Mouse (Mus musculus) kidney, adult 8-10 months (tissue): ENCODE data around the gene Rab15.

ENCODE experiments used
- DNase-seq, 2 experiments: peaks; one replicate each; pipeline ENCODE4 v3.0.0; 2022

The Rab15 gene

DNA sequence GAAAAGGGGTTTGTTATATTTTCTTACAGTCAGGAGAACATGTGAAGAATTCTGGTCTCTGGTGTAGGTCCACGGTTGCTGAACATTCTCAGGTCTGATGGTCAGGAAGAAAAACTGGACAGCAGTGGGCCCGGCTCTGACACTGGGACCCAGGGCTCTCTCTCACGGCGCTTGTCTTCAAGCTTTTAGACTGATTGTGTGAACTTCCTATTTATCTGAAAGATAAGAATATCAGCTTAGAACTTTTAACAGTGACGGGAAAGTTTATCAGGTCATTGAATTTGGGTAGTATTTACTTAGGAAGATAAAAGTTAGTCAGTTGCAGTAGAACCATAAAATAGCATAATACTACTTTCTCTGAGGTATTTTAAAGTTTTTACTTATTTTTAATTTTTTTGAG lies 45.8 kb downstream of the Rab15 start:
- no peak for DNase-seq

DNA sequence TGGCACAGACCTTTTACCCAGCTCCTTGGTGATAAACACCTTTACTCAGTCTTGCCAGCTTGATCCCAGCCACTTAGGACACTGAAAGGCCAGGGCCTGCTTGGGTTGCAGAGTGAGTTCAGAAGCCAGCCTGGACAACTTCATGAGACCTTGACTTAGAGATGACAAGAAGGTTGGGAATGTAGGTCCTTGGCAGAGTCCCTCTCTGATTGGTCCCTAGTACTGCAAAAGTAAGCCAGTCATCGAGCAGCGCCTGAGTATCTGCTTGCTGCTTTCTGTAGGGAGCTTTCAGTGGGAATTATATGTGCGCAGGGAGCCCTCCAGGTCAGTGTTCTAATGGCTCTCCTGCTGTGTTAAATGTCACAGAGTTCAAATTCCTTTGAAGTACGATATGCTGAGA lies 47.6 kb downstream of the Rab15 start:
- DNase-seq = no peak

- DNase-seq = no peak
Measured at GRCm38 (mm10) chr12:76774652-76775051, 48.1 kb downstream of the Rab15 start.

GRCm38 (mm10) chr12:76771540-76771939 lies 51.2 kb downstream of the Rab15 start:
- no peak for DNase-seq

GRCm38 (mm10) chr12:76770841-76771500 lies 51.7 kb downstream of the Rab15 start:
- DNase-seq = no peak

- DNase-seq = no peak
Measured at GRCm38 (mm10) chr12:76765901-76766630, 56.6 kb downstream of the Rab15 start.

DNA sequence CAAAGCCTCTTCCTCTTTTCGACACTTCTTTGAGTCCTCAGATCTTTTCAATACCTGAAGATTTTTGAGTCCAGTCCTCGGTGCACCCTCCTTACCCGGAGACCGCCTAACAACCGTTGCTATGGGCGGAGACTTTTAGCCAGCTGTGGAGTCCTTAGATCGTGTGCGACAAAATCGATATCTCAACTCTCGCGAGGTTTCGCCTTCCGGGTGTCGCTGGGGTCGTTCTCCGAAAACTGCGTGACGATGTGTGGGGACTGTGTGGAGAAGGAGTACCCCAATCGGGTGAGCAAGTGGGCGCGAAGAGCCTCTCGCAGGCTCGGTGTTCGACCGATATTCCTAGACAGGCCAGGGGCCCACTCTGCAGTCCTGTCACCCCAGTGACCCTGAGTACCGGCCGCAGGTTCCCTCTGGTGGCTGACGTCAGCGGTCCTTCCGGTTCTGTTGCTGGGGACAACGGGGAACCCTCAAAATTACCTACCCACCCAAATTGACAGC lies 57.3 kb downstream of the Rab15 start, which contains the start of the genes Churc1 and Fntb:
Gene Churc1 (plus strand): TSS at position 185 of the 498 bp plus-strand sequence.
Gene Fntb (plus strand): TSS at position 236 of the 498 bp plus-strand sequence.
- peak; percentile 93 to 94 for DNase-seq

DNA sequence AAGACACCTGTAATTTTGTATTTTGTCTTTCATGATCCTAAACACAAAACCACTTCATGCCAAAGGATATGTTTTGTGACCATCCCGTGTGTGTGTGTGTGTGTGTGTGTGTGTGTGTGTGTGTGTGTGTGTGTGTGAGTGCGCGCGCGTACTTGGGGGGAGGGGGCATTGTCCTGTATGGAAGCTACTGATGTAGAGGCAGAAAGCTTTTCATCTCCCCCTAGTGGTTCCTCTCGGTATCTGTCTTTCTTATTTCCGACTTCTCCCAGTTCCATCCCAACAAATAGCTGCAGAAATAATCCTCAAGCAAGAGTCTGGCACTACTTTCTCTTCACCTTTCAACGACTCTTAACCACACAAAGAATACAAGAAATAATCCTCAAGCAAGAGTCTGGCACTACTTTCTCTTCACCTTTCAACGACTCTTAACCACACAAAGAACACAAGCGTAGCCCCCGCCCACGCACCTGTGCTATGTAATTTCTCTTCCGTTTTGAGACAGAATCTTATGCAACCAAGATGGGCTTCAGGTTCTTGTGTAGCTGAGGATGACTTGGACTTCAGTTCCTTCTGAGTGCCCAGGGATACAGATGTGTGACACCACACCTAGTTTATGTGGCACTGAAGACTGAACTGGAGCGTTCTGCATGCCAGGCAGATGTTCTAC lies 69.9 kb downstream of the Rab15 start:
- peak; percentile 28 to 29 for DNase-seq

- no peak for DNase-seq
Measured at GRCm38 (mm10) chr12:76750866-76751459, 71.7 kb downstream of the Rab15 start.
